Mouse (Mus musculus) CH12.LX (cell line): Measurements from ENCODE around the gene Spag7.

Experiments used
- CTCF ChIP-seq, 2 experiments: IDR thresholded peaks in 1 of 2; conservative IDR thresholded peaks in 1 of 2; 2 replicates each; pipeline ENCODE4 v1.5.1; 2011 to 2012; ENCODE audit warnings: low read depth in 2 of 2, low read length in 2 of 2, improper control_type of control experiment in 1 of 2, inconsistent platforms in 1 of 2, mild to moderate bottlenecking in 1 of 2, moderate library complexity in 1 of 2
- EP300 ChIP-seq: IDR thresholded peaks from 2 replicates; pipeline ENCODE4 v1.6.1; 2011; ENCODE audit warnings: low read length, improper control_type of control experiment
- HCFC1 ChIP-seq: IDR thresholded peaks from 2 replicates; pipeline ENCODE4 v1.6.1; 2012; ENCODE audit warnings: low read depth, mild to moderate bottlenecking, inconsistent platforms, low read length, improper control_type of control experiment
- MAFK ChIP-seq: IDR thresholded peaks from 2 replicates; pipeline ENCODE4 v1.6.1; 2011; ENCODE audit warnings: low read length, improper control_type of control experiment; ENCODE audit not compliant: insufficient replicate concordance
- MAX ChIP-seq: IDR thresholded peaks from 2 replicates; pipeline ENCODE4 v1.6.1; 2011; ENCODE audit warnings: low read length, improper control_type of control experiment
- NELFE ChIP-seq: IDR thresholded peaks from 2 replicates; pipeline ENCODE4 v1.6.1; 2011; ENCODE audit warnings: low read depth, low read length, improper control_type of control experiment
- POLR2A ChIP-seq: IDR thresholded peaks from 2 replicates; pipeline ENCODE4 v1.6.1; 2011; ENCODE audit warnings: low read depth, mild to moderate bottlenecking, improper control_type of control experiment, low read length
- RAD21 ChIP-seq: IDR thresholded peaks from 2 replicates; pipeline ENCODE4 v1.6.1; 2011; ENCODE audit warnings: low read depth, mild to moderate bottlenecking, low read length, improper control_type of control experiment, moderate library complexity
- TCF12 ChIP-seq: IDR thresholded peaks from 2 replicates; pipeline ENCODE4 v1.6.1; 2014; ENCODE audit warnings: low read depth, mild to moderate bottlenecking, inconsistent platforms, low read length, improper control_type of control experiment
- UBTF ChIP-seq: IDR thresholded peaks from 2 replicates; pipeline ENCODE4 v1.6.1; 2012; ENCODE audit warnings: low read depth, mild to moderate bottlenecking, inconsistent platforms, low read length, improper control_type of control experiment, moderate library complexity
- USF1 ChIP-seq: IDR thresholded peaks from 2 replicates; pipeline ENCODE4 v1.6.1; 2014; ENCODE audit warnings: low read depth, mild to moderate bottlenecking, inconsistent platforms, low read length, improper control_type of control experiment

- TF ChIP-seq RAD21 = no peak
- TF ChIP-seq EP300 = no peak
- no peak for TF ChIP-seq CTCF (conservative IDR thresholded peaks at IDR 0.05 in 1 of 2, IDR thresholded peaks at IDR 0.05 in 1 of 2; ENCODE audit: low read depth in 2 of 2, low read length in 2 of 2)
- TF ChIP-seq MAX = no peak
- TF ChIP-seq UBTF = no peak
- TF ChIP-seq HCFC1 = no peak
- no peak for TF ChIP-seq NELFE
- TF ChIP-seq POLR2A = no peak
- no peak for TF ChIP-seq MAFK
- TF ChIP-seq TCF12 = no peak
- no peak for TF ChIP-seq USF1
These were observed 39.1 kb downstream of the Spag7 start for GRCm38 (mm10) chr11:70630129-70630528.
